Mouse (Mus musculus): Measurements from ENCODE around the gene Ntn5. TPM values are rescaled to one million over a fixed set of nuclear protein-coding genes. Genes with fewer than 3 reads are reported as not detected.
"Not testable (repeated sequence)": the region's sequence is repeated elsewhere in the genome, so short reads cannot be mapped to it uniquely, and the experiment has no call there.

Ntn5 gene
- 10 to 100 TPM; 11.1 to 13.3 TPM for total RNA-seq (2021)
- long read RNA-seq, experiment 1, transcript Ntn5-201 (6 exons, 1,574 nt) = major isoform, 6 of 16 reads
- long read RNA-seq, experiment 1, partial matches to known transcripts = 4 of 16 reads
- long read RNA-seq, experiment 1, other reads (novel, unspliced or antisense) = 6 of 16 reads
- long read RNA-seq, experiment 2, transcript Ntn5-201 (6 exons, 1,574 nt) = major isoform, 5 of 18 reads
- long read RNA-seq, experiment 2, partial matches to known transcripts = 4 of 18 reads
- long read RNA-seq, experiment 2, other reads (novel, unspliced or antisense) = 9 of 18 reads

DNA sequence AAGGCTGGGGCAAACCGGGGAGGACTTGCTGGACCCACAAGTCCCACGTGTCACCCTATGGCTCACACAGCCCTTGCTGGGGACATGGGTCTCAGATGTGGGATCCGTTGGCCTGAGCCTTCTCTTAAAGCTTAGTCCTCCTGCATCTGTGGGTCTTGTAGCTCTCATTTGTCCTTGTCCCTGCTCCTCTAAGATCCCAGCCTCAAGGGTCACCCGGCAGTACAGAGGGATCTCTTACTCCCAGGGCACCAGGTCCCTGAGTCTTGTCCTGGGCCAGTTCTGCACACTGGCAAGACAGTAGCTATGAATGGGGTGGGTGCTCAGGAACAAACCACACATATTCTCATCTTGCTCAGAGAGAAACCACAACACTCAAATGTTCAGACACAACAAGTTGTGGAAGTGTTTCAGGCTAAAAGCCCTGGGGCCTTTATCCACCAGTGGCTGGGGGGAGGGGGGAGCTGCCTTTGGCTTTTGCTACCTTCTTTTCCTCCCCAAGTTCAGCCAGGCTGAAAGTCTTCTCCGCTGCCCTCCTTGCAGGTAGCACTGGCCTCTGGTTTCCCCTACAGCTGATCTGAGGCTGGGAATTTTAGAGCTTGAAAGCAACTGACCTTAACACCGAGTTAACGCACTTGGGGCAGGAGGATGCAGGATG lies at the start of gene Ntn5:
Gene Ntn5 (plus strand): TSS at position 627 of the 655 bp plus-strand sequence.
- no peak for DNase-seq (ENCODE audit: low spot score in 2 of 2)

- no peak for DNase-seq (ENCODE audit: low spot score in 2 of 2)
Measured at GRCm38 (mm10) chr7:45634946-45635681, 48.7 kb upstream of the Ntn5 start.

DNA sequence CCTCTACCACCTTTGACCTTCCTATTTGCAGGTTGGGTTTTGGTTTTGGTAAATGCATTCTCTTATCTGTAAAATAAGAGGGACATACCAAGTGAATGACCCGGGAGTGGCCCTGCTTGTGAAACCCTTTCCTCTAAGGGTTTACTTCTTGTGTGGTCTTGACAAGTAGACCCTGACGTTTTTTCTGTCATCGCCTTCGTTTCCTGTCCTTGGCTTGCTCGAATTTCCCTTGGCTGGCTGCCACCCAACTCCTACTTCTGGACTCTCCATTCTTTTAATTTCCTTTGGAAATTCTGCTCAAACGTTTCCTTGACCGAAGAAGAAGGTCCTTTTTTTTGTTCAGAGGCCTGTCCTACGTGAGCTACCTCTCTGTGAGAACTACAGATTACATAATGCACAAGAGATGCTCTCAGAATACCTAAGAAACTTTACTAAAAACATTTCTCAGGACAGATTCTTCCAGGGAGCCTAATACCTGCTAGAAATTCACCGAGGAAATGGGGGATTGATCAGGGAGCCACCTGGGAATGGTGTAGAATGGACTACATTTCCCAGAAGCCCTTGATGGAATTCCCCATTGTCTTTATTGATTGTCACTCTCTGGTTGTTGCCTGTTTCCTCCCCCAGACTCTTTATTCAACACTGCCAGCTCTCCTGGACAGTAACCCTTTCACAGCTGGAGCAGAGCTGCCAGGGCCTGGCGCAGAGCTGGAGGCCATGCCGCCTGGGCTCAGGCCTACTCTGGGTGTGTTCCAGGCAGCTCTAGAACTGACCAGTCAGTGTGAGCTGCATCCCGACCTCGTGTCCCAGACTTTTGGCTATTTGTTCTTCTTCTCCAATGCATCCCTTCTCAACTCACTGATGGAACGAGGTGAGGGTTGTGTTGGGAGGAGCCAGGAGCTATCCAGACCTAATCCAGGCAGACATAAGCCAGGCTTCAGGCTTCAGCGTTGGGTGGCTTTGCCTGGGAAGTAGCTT lies 47.8 kb upstream of the Ntn5 start:
- no peak for DNase-seq (ENCODE audit: low spot score in 2 of 2)

DNA sequence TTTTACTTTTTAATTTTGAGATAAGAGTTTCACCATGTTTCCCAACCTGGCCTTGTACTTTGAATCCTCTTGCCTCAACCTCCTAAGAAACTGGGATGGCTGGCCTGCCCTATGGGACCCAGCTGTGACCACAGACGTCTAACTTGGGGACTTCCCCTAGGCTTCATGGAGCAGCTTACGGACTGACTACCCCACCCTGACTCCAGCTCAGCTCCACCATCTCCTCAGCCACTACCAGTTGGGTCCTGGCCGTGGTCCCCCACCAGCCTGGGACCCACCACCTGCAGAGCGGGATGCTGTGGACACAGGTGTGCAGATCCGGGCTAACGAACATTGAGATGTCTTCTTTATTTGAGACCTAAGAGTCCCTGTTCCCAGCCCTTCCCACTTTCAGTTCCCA lies 46.1 kb upstream of the Ntn5 start:
- no peak for DNase-seq (ENCODE audit: low spot score in 2 of 2)

GRCm38 (mm10) chr7:45638623-45639401 lies 45.0 kb upstream of the Ntn5 start:
- DNase-seq (ENCODE audit: low spot score in 2 of 2) = peak; percentile 95 to 96

DNA sequence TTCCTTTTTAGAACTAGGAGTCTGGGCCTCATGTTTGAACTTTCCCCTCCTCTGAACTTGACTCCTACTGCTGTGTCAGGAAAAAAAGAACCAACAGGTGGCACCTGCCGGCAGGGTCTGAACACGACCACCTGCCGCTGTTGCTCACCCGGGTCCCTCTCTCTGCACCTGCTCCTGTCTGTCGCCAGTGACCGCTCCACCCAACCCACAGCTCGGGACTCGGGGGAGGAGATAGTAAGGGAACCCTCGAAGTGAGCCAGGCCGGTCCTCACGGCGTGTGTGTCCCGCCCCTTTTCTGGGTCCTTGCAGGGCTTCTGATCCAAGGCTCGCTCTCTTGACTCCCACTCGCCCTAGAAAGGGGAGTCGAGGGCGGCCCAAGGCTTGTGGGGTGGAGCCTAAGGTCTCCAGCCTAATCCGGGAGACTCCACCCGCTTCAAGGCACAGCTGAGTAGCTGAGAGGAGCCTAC lies 44.2 kb upstream of the Ntn5 start, which contains the start of gene Mamstr:
Gene Mamstr (plus strand): TSS at position 417 of the 467 bp plus-strand sequence.
- no peak for DNase-seq (ENCODE audit: low spot score in 2 of 2)

GRCm38 (mm10) chr7:45640191-45640957 lies 43.4 kb upstream of the Ntn5 start:
- no peak for DNase-seq (ENCODE audit: low spot score in 2 of 2)

- no peak for DNase-seq (ENCODE audit: low spot score in 2 of 2)
Measured at GRCm38 (mm10) chr7:45641391-45642040, 42.3 kb upstream of the Ntn5 start.

DNA sequence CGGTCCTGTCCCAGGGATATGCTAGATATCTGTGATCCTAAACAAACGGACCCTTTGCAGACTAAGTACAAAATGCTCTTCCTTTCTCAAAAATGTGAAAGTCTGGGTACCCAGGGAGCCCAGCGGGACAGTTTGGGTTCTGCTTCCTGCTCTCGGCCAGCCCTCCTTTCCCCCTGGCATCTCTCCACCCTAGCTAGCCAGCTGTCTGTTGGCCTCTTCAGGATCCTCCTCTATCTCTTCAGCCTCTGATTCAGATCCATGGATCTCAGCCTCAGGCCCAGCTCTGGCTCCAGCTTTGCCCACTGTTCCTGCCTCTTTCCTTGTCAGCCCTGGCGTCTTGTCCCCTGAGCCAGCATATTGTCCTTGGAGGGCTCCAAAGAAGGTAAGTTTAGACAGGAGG lies 41.7 kb upstream of the Ntn5 start:
- no peak for DNase-seq (ENCODE audit: low spot score in 2 of 2)

GRCm38 (mm10) chr7:45642503-45643255 lies 41.1 kb upstream of the Ntn5 start:
- DNase-seq (ENCODE audit: low spot score in 2 of 2) = no peak

- DNase-seq (ENCODE audit: low spot score in 2 of 2) = peak; percentile 89 to 93
Measured at GRCm38 (mm10) chr7:45643441-45644178, 40.2 kb upstream of the Ntn5 start.

DNA sequence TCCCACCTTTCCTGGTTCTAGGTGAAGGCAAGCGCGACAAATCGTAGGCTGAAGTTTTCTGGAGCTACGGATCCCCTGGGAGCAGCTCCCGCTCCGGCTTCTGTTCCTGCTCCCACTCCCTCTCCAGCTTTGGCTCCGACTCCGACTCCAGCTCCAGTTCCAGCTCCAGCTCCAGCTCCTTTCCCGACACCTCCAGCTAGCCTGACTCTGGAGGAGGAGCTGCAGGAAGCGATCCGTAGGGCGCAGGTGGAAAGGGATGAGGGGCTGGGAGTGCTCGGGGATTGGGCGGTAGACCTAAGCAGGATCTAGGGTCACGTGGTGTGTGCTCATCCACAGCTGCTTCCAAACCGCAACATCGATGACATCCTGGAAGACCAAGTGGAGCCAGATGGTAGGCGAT lies 39.6 kb upstream of the Ntn5 start:
- peak; percentile 60 to 77 for DNase-seq (ENCODE audit: low spot score in 2 of 2)

GRCm38 (mm10) chr7:45644872-45645590 lies 38.8 kb upstream of the Ntn5 start:
- no peak for DNase-seq (ENCODE audit: low spot score in 2 of 2)

GRCm38 (mm10) chr7:45645591-45645971 lies 38.2 kb upstream of the Ntn5 start:
- DNase-seq (ENCODE audit: low spot score in 2 of 2) = no peak

DNA sequence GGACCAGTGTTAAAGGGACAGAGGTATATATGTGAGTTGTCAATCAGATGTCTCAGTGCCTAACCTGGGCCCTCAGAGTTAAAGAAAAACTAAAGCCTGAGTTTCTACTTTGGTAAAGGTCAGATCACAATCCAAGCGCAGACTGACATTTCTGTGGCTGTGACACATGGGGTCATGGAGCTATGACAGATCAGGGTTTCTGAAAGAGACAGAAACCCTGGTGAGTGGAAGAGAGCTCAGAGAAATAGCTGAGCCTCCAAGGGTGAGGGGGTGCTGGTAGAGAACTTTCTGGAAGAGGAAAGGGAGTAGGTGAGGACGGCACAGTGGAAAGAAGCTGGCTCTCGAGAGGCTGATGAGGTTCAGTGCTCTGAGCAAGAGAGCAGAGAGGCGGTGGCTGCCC lies 37.2 kb upstream of the Ntn5 start:
- DNase-seq (ENCODE audit: low spot score in 2 of 2) = no peak

GRCm38 (mm10) chr7:45649351-45649750 lies 34.5 kb upstream of the Ntn5 start:
- no peak for DNase-seq (ENCODE audit: low spot score in 2 of 2)

DNA sequence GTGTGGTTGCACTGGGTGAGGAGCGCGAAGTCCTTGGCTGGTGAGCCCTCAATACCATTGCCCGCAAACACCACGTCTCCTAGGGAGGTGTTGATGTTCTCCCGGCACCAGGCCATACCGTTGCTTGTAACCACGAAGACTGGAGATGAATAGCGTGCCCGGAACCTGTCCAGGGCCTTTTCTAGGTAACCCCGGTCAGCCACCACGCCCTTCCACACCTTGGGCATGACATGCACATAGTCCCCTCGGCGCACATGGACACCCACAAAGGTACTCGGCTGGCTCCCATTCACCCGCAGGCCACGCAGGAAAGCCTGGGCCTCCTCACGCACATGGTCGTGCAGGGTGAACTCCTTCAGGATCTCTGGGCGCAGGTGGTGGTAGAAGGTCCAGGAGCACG lies 33.3 kb upstream of the Ntn5 start:
- DNase-seq (ENCODE audit: low spot score in 2 of 2) = not testable (repeated sequence)

Measured in left cerebral cortex, adult 18-20 months (tissue).